Mouse (Mus musculus) heart, adult 2 months (tissue): ENCODE measurements at regions not wholly inside any gene's neighbourhood (a gene's known extent, or its start where the extent isn't known, plus 50 kb on each side); places are given as distances from the start of the nearest gene placed in this dataset.

ENCODE experiments used
- DNase-seq, 2 experiments: peaks; one replicate each; pipeline ENCODE4 v3.0.0; 2021
- H3K27ac ChIP-seq: fragments of 200-600 bp; 2 replicates; pipeline ENCODE4 v1.8.1; 2022
- H3K27me3 ChIP-seq: fragments of 200-500 bp; 2 replicates; pipeline ENCODE4 v1.6.1; 2012; ENCODE audit warnings: mild to moderate bottlenecking, low read length, inconsistent platforms, mixed read lengths; ENCODE audit not compliant: control insufficient read depth, insufficient read depth
- H3K36me3 ChIP-seq: fragments of 200-500 bp; 2 replicates; pipeline ENCODE4 v1.6.1; 2012; ENCODE audit warnings: low read length, inconsistent platforms; ENCODE audit not compliant: control insufficient read depth, insufficient read depth
- H3K4me1 ChIP-seq: fragments of 200-500 bp; 2 replicates; pipeline ENCODE4 v1.6.1; 2011; ENCODE audit warnings: low read length; ENCODE audit not compliant: control insufficient read depth, insufficient read depth
- H3K4me3 ChIP-seq: fragments of 200-600 bp; 2 replicates; pipeline ENCODE4 v1.8.1; 2022
- H3K79me2 ChIP-seq: fragments of 200-500 bp; replicated peaks from 2 replicates; pipeline ENCODE4 v1.6.1; 2012; ENCODE audit warnings: mild to moderate bottlenecking, inconsistent platforms, low read length, moderate library complexity, mixed read lengths; ENCODE audit not compliant: control insufficient read depth, insufficient read depth
- H3K9ac ChIP-seq: fragments of 200-500 bp; 2 replicates; pipeline ENCODE4 v1.6.1; 2012; ENCODE audit warnings: low read depth, mild to moderate bottlenecking, control low read depth, inconsistent platforms, low read length, mixed read lengths
- CTCF ChIP-seq: fragments of 200-600 bp; IDR thresholded peaks from 2 replicates; pipeline ENCODE4 v1.8.1; 2022; ENCODE audit warnings: antibody characterized with exemption, mild to moderate bottlenecking, moderate library complexity
- EP300 ChIP-seq: fragments of 200-500 bp; IDR thresholded peaks from 2 replicates; pipeline ENCODE4 v1.6.1; 2011; ENCODE audit warnings: low read depth, low read length, control low read depth; ENCODE audit not compliant: insufficient read depth
- POLR2A ChIP-seq: fragments of 200-500 bp; IDR thresholded peaks from 2 replicates; pipeline ENCODE4 v1.6.1; 2011; ENCODE audit warnings: mild to moderate bottlenecking, low read depth, low read length, control low read depth; ENCODE audit not compliant: insufficient read depth
- WGBS: fragments of 180-500 bp; shearing (Covaris S2); methylation state at CpG from one replicate; pipeline ENCODE4 v1.1.7; 2018; 5-methylcytosine and 5-hydroxymethylcytosine counted together
- intact Hi-C: fragments of 180-260 bp; cut with DNase I; formaldehyde crosslinking; loops from one replicate; pipeline ENCODE4 v1.15.1; 2025

DNA sequence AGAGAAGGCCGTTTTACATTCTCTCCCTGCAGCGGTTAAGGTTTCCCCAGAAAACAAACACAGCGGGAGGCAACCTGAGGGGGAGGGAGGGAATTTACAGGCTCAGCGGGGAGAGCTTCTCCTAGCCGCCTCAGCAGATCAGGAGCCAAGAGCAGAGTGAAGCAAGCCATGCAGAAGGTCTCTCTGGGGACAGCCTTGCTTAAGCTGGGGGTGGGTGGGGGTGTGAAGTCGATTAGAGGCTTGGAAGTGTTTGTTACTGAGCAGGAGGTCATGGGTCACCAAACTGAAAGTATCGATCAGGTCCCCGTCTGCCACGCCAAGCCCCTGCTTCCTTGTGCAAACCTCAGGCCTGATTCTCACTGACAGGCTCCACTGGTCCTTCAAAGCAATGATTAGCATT lies 58.7 kb upstream of the Nfasc start:
- TF ChIP-seq POLR2A (no peak), CTCF (no peak), EP300 (no peak)
- no peaks in the 10 kb centered on the region for H3K79me2 ChIP-seq
- intact Hi-C loops: no loop called here
- H3K27me3 ChIP-seq: no peaks in the 10 kb centered on the region
- no peak overlapping the region for H3K9ac ChIP-seq
- H3K36me3 ChIP-seq: no peaks in the 10 kb centered on the region
- no peak for DNase-seq
- 8% methylated on average over 9 of the region's 9 CpGs for WGBS
- H3K4me3 ChIP-seq: no peak overlapping the region
- H3K4me1 ChIP-seq: no peaks in the 10 kb centered on the region
- no peak overlapping the region for H3K27ac ChIP-seq

DNA sequence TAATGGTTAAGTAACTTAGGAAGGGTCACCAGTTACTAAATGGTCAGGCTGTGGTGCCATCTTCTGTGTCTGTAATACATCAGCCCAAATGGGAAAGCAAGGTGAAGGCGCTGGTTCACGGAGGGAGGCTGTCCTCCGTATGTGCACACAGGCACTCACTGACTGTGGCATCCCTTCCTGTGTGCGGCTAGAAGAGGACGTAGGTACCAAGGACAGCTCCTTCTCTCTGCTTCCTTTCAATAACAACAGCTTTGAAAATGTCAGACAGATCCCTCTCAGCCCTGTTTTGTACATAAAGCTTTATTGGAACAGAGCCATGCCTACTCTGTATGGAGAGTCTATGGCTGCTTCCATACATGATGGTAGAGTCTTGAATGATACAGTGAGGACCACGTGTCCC lies 57.7 kb upstream of the Nfasc start:
- H3K27ac ChIP-seq: no peak overlapping the region
- H3K79me2 ChIP-seq: no peaks in the 10 kb centered on the region
- H3K4me1 ChIP-seq: no peaks in the 10 kb centered on the region
- no peak overlapping the region for H3K9ac ChIP-seq
- no peak for DNase-seq
- H3K36me3 ChIP-seq: no peaks in the 10 kb centered on the region
- H3K27me3 ChIP-seq: no peaks in the 10 kb centered on the region
- TF ChIP-seq CTCF: no peak
- no peak for TF ChIP-seq EP300
- TF ChIP-seq POLR2A: no peak
- H3K4me3 ChIP-seq: no peak overlapping the region
- intact Hi-C loops: no loop called here
- WGBS: 1% methylated on average over 6 of the region's 6 CpGs

DNA sequence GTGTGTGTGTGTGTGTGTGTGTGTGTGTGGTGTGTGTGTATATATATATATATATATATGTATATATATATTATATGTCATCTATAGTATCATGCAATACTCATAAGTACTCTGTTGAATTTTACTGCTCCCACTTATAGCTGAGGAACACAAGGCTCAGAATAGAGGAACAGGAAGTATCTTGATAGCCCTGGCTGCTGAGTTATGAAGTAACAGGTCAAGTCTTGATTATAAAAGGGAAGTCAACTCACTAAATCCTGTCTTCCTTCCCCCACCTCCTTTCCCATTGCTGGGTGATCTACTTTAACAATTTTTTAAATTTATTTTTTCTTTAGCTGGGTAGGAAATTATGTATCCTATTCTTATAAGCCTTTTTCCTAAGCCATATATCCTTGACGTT lies 52.9 kb upstream of the Nfasc start:
- WGBS: 84% methylated on average over 1 of the region's 1 CpGs
- Histone ChIP-seq H3K4me1 (no peaks in the 10 kb centered on the region), H3K36me3 (no peaks in the 10 kb centered on the region), H3K27ac (no peak overlapping the region), H3K4me3 (no peak overlapping the region), H3K27me3 (no peaks in the 10 kb centered on the region), H3K9ac (no peak overlapping the region), H3K79me2 (no peaks in the 10 kb centered on the region)
- DNase-seq: no peak
- intact Hi-C loops: no loop called here
- TF ChIP-seq CTCF: no peak
- no peak for TF ChIP-seq EP300
- no peak for TF ChIP-seq POLR2A
